Mouse (Mus musculus): Measurements from ENCODE around the gene Mrpl49.

DNA sequence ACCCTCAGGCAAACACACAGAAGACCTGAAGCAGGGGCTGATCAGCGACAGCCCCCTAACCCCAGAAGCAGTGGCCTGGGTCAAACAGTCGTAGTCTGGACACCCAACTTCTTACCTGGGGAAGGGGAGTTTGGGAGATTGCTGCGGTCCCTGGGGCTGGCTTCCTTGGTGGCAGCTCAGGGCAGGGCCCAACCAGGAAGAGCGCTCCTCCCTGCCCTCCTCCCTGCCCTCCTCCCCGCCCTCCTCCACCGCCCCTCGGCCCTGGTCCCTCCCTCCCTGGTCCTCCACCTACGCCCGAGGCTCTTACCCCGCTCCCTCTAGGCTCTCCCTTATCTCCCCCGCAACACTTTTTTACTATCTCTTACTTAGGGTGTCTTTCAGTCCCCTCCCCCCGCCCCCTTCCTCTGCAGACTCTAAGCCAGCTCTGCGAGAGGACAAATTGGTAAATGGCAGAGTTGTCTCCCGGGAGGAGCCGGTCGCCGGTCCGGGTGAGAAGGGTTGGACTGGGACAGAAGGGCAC lies 42.5 kb downstream of the Mrpl49 start:
- TF ChIP-seq POLR2A (IDR thresholded peaks at IDR 0.05; ENCODE audit: low read depth, low read length): peak; percentile 67
- TF ChIP-seq CTCF (IDR thresholded peaks at IDR 0.05; ENCODE audit: borderline replicate concordance, insufficient read depth, low read length): no peak
